Mouse (Mus musculus) pancreas, adult 10 weeks (tissue): ENCODE measurements around the gene Lrp4. TPM values are rescaled to one million over a fixed set of nuclear protein-coding genes. Genes with fewer than 3 reads are reported as not detected.

Experiments
- polyA plus RNA-seq: library from polyadenylated mRNA; stranded (reverse); fragments of 350-450 nt; fragmentation: Illumina TruSeq; extraction: RNeasy Lipid Tissue Mini Kit (QIAGEN cat#74804); gene quantifications from one replicate; pipeline ENCODE4 v1.2.3, GENCODE M21; 2015; ENCODE audit warnings: low read depth, low replicate concordance; ENCODE audit not compliant: insufficient read depth

Gene Lrp4
- polyA plus RNA-seq, result 2.7 TPM

DNA sequence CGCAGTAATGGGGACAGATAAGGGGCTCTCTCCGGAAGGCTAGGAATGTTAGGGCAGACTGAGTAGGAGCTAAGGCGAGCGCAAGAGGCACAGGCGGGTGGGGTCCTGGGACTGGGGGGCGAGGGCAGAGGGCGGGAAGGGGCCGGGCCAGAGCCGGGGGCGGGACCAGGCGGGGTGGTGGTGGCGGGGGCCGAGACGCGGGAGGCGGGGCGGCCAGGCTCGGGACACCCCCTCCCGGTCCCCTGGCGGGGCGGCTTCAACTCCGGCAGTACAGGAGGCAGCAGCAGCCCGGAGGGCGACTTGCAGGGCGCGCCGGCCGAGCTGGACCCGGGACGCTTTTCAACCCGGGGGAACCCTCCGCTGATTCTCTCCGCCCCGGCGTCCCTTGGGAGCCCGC lies at the start of gene Lrp4:
Gene Lrp4 (plus strand): TSS at position 253 of the 397 bp plus-strand sequence.

DNA sequence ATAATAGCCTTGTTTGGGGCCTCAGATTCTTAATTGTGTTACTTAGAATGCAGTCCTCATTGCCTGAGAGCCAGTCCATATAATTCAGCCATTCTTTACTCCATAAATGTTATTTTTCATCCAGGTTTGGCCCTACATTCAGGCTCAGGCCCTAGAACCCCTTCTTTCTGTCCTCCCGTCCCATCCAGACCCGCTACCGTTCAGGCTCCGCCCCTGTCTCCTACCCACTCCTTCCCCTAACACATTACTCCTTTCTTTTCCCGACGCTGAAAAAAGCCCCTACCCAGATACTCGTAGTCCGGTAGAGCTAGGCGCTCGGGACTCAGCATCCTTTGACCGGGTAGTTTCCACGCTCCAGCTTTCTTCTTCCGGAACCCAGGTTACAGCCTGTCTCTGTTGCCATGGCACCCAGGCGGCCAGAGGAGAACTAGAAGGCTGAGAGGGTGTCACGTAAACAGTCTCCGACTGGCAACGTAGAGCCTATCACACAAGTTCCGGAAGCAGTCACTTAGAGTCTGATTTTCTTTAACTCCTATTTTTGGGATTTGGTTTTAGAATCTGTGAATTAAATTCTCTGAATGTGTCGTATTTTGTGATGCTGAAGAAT lies 12.9 kb upstream of the Lrp4 start, which contains the start of gene 1110051M20Rik:
Gene 1110051M20Rik (minus strand): TSS at position 419 of the 607 bp plus-strand sequence.

DNA sequence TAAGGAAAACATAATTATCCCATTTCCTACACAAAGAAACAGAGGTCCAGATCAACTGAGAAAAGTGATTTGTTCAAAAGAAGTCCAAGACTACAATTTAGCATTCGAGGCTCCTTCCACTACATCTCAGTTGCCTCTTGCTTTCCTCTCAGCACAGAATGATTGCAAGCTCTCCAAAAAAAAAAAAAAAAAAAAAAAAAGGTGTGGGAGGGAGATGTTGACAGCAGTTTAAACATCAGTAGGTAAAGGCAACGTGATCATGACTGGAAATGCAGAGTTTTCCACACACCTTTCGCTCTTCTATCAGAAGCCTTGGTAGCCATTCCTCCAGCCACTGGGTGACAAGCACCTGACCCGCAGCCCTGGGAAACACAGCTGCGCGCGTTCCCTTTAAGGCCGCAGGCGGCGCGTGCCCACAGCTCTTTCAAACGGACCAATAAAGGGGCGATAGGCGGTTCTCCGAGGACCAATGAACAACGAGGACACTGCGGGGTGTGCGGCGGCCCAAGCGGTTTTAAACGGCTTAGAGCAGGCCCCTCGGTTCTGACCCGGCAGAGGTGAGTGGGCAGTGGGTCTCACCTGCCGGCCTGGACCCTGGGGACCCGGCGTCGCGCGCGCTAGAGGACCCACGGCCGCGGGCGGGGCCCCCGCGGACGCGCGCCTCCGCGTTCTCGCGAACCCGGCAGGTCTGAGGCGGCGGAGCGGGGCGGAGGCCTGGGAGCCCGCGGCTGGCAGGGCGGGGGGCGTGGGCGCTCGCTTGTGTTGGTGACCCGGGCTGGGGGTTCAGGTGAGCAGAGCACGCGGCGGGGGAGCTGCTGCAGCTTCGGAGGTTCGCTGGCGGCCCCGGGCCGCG lies 69.2 kb downstream of the Lrp4 start, which contains the start of gene Ckap5:
Gene Ckap5 (plus strand): TSS at position 469 of the 853 bp plus-strand sequence.

Other genes starting within 250 kb of the Lrp4 start
- gene Ddb2, start 220.5 kb upstream of the Lrp4 start, polyA plus RNA-seq, result 7.0 TPM
- 9.1 TPM for gene Pacsin3, start 201.6 kb upstream of the Lrp4 start, polyA plus RNA-seq
- 21.6 TPM for gene Arfgap2, start 192.5 kb upstream of the Lrp4 start, polyA plus RNA-seq
- 5.2 TPM for gene 1110051M20Rik, start 12.8 kb upstream of the Lrp4 start, polyA plus RNA-seq
- 6.3 TPM for gene Ckap5, start 69.3 kb downstream of the Lrp4 start, polyA plus RNA-seq
- not detected for gene F2, start 178.9 kb downstream of the Lrp4 start, polyA plus RNA-seq
- 3.8 TPM for gene Zfp408, start 192.3 kb downstream of the Lrp4 start, polyA plus RNA-seq
- 15.7 TPM for gene Arhgap1, start 192.3 kb downstream of the Lrp4 start, polyA plus RNA-seq